Mouse (Mus musculus) bone marrow, adult 2 months (tissue): ENCODE results near the gene Mreg.

Experiments used
- CTCF ChIP-seq: fragments of 200-500 bp; IDR thresholded peaks from 2 replicates; pipeline ENCODE4 v1.5.1; 2011; ENCODE audit warnings: low read length, control low read depth; ENCODE audit not compliant: control insufficient read depth, insufficient read depth
- POLR2A ChIP-seq: fragments of 200-500 bp; IDR thresholded peaks from 2 replicates; pipeline ENCODE4 v1.6.1; 2011; ENCODE audit warnings: low read depth, mild to moderate bottlenecking, control low read depth, low read length, borderline replicate concordance; ENCODE audit not compliant: control insufficient read depth

- TF ChIP-seq CTCF (no peak), POLR2A (no peak)
These were observed 29.1 kb downstream of the Mreg start for GRCm38 (mm10) chr1:72182930-72183499.
